Mouse (Mus musculus) stomach, postnatal 0 days (tissue): ENCODE data around the gene Traf2. TPM values are rescaled to one million over a fixed set of nuclear protein-coding genes. Genes with fewer than 3 reads are reported as not detected.
A peak's percentile ranks its signal among the peaks of the same experiment; 100 is the strongest.

Experiments
- ATAC-seq: fragments of 200-750 bp; cut with Nextera tagmentation; 2 replicates; pipeline ENCODE4 v1.8.0; 2017; ENCODE audit not compliant: low FRiP score, low TSS enrichment
- DNase-seq: peaks from one replicate; pipeline ENCODE4 v3.0.0-alpha.2; 2016; ENCODE audit warnings: low spot score
- H3K27ac ChIP-seq: fragments of 300-500 bp; sonication (generic); replicated peaks from 2 replicates; pipeline ENCODE4 v1.5.1; 2014; ENCODE audit warnings: mild to moderate bottlenecking, control low read depth
- H3K27me3 ChIP-seq: fragments of 300-500 bp; sonication (generic); 2 replicates; pipeline ENCODE4 v1.6.1; 2014; ENCODE audit warnings: low read length; ENCODE audit not compliant: control insufficient read depth, insufficient read depth
- H3K36me3 ChIP-seq: fragments of 300-500 bp; sonication (generic); 2 replicates; pipeline ENCODE4 v1.6.1; 2014; ENCODE audit warnings: low read length, mixed read lengths; ENCODE audit not compliant: control insufficient read depth, insufficient read depth
- H3K4me1 ChIP-seq: fragments of 300-500 bp; sonication (generic); replicated peaks from 2 replicates; pipeline ENCODE4 v1.6.1; 2014; ENCODE audit warnings: antibody characterized with exemption; ENCODE audit not compliant: control insufficient read depth, insufficient read depth
- H3K4me2 ChIP-seq: fragments of 300-500 bp; sonication (generic); replicated peaks from 2 replicates; pipeline ENCODE4 v1.6.1; 2014; ENCODE audit warnings: low read depth, mild to moderate bottlenecking, control low read depth, moderate library complexity
- H3K4me3 ChIP-seq: fragments of 300-500 bp; sonication (generic); 2 replicates; pipeline ENCODE4 v1.5.1; 2014; ENCODE audit warnings: low read depth, low read length, control low read depth
- H3K9ac ChIP-seq: fragments of 300-500 bp; sonication (generic); 2 replicates; pipeline ENCODE4 v1.6.1; 2014; ENCODE audit warnings: mild to moderate bottlenecking, low read length, control low read depth, mixed read lengths
- H3K9me3 ChIP-seq: fragments of 300-500 bp; sonication (generic); 2 replicates; pipeline ENCODE4 v1.6.1; 2016; ENCODE audit warnings: low read length; ENCODE audit not compliant: control insufficient read depth
- CTCF ChIP-seq: IDR thresholded peaks from 2 replicates; pipeline ENCODE4 v1.5.1; 2016; ENCODE audit warnings: antibody characterized with exemption, low read depth, mild to moderate bottlenecking, moderate library complexity
- EP300 ChIP-seq: optimal IDR thresholded peaks from 2 replicates; pipeline ENCODE3; 2016; ENCODE audit warnings: antibody characterized with exemption
- WGBS: fragments of 180-500 bp; shearing (Covaris S2); extraction: QIAGEN DNeasy Blood & Tissue Kit; methylation state at CpG from one replicate; pipeline ENCODE4 v1.1.7; 2014; 5-methylcytosine and 5-hydroxymethylcytosine counted together
- polyA plus RNA-seq: library from polyadenylated mRNA; unstranded; fragments of >200 nt; fragmentation: Nextera tagmentation; extraction: Ambion mirVana; gene quantifications from 2 replicates; pipeline ENCODE4 v1.2.1, GENCODE M21; 2015

Traf2 gene
- polyA plus RNA-seq, 1 experiment from 2014 or later = 15.9 TPM

DNA sequence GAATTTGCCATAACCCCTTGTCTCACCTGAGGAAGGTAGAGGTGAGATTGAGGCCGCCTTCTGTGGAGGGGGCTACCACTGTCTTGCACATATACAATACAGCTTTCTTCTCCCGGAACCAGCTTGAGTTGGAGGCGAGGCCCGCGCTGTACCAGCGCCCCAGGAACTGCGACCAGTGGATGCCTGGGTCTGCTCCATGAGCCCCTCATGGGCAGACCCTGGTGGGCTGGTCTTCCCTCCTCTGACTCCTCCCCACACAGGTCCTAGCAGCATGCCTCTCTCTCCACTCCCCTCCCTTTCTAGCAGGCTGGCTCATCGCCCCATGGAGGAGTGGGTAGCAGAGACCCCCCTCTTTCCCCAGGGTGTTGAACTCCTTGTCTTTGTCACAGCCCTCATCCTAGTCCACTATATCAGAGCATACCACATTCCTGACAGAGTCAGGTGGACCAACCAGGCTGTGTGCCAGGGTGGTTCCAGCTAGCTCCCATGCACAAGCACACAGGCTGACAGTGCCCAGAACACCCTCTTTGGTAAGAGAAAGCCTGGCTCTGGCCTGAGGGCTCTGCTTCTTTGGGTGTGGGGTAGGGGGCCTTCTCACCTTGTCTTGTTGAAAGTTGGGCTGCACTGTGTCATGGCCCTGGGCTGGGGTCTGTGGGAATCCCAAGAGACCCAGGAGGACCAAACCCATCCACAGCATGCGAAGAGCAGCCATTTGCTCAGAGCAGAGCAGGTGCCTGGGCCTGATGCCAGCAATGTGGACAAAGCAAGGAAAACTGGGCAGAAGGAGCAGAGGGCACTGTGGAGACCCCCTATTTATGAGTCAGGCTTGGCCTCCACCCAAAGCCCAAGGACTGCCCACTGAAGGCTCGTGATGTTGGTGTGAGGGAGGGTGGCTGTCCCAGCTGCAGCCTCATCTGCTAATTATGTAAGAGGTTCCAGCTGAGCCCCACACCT is 77.5 kb downstream of the Traf2 start:
- no peaks in the 10 kb centered on the region for H3K9me3 ChIP-seq
- H3K9ac ChIP-seq = no peak overlapping the region
- ATAC-seq (peak; percentile 20; the same call in 1 of the 2 replicates), DNase-seq (no peak)
- H3K4me2 ChIP-seq = no peak overlapping the region
- no peaks in the 10 kb centered on the region for H3K36me3 ChIP-seq
- H3K4me3 ChIP-seq = no peak overlapping the region
- TF ChIP-seq CTCF (no peak), EP300 (no peak)
- WGBS = 68% methylated on average over 10 of the region's 10 CpGs
- H3K4me1 ChIP-seq = no peaks in the 10 kb centered on the region
- no peaks in the 10 kb centered on the region for H3K27me3 ChIP-seq
- 0 out of 2 replicates have a peak overlapping the region, but pooled peaks have one; percentile 18 for H3K27ac ChIP-seq

Other genes with a start within 250 kb of the Traf2 start
- gene Grin1, start 227.8 kb downstream of the Traf2 start, polyA plus RNA-seq = 1.3 TPM in 2 replicates
- 29.2 and 29.9 TPM in 2 replicates for gene Man1b1, start 214.6 kb downstream of the Traf2 start, polyA plus RNA-seq
- gene Dpp7, start 190.6 kb downstream of the Traf2 start, polyA plus RNA-seq = 9.5 and 9.9 TPM in 2 replicates
- 33.2 and 36.9 TPM in 2 replicates for gene Uap1l1, start 181.3 kb downstream of the Traf2 start, polyA plus RNA-seq
- gene Sapcd2, start 174.6 kb downstream of the Traf2 start, polyA plus RNA-seq = 14.1 and 16.6 TPM in 2 replicates
- 21.2 and 23.3 TPM in 2 replicates for gene Entpd2, start 151.1 kb downstream of the Traf2 start, polyA plus RNA-seq
- 52.8 and 53.0 TPM in 2 replicates for gene Npdc1, start 147.6 kb downstream of the Traf2 start, polyA plus RNA-seq
- 0.12 TPM in 1 of 2 replicates, not detected in the other for gene Fut7, start 123.7 kb downstream of the Traf2 start, polyA plus RNA-seq
- 1.7 and 2.6 TPM in 2 replicates for gene Abca2, start 118.2 kb downstream of the Traf2 start, polyA plus RNA-seq
- 246 and 272 TPM in 2 replicates for gene Clic3, start 90.1 kb downstream of the Traf2 start, polyA plus RNA-seq
- gene Paxx, start 85.8 kb downstream of the Traf2 start, polyA plus RNA-seq = 51.7 and 59.7 TPM in 2 replicates
- gene Ptgds, start 76.9 kb downstream of the Traf2 start, polyA plus RNA-seq = 4.7 and 5.2 TPM in 2 replicates
- gene Lcn12, start 53.0 kb downstream of the Traf2 start, polyA plus RNA-seq = not detected in 2 replicates
- 39.3 and 47.5 TPM in 2 replicates for gene Fbxw5, start 46.2 kb downstream of the Traf2 start, polyA plus RNA-seq
- gene C8g, start 45.2 kb downstream of the Traf2 start, polyA plus RNA-seq = 2.8 and 3.8 TPM in 2 replicates
- 351 and 372 TPM in 2 replicates for gene Edf1, start 10.9 kb upstream of the Traf2 start, polyA plus RNA-seq
- 0.34 and 0.55 TPM in 2 replicates for gene Mamdc4, start 27.9 kb upstream of the Traf2 start, polyA plus RNA-seq
- 87.0 and 87.5 TPM in 2 replicates for gene Phpt1, start 28.3 kb upstream of the Traf2 start, polyA plus RNA-seq
- 0.29 and 0.52 TPM in 2 replicates for gene Ajm1, start 34.8 kb upstream of the Traf2 start, polyA plus RNA-seq
- 30.9 and 32.2 TPM in 2 replicates for gene Rabl6, start 61.6 kb upstream of the Traf2 start, polyA plus RNA-seq
- gene Ccdc183, start 70.7 kb upstream of the Traf2 start, polyA plus RNA-seq = 0.21 and 0.34 TPM in 2 replicates
- 32.4 and 33.3 TPM in 2 replicates for gene Tmem141, start 75.1 kb upstream of the Traf2 start, polyA plus RNA-seq
- gene Fcna, start 81.1 kb upstream of the Traf2 start, polyA plus RNA-seq = 3.5 and 3.8 TPM in 2 replicates
- 0.16 and 0.22 TPM in 2 replicates for gene Lcn8, start 106.2 kb upstream of the Traf2 start, polyA plus RNA-seq
- not detected in 2 replicates for gene Lcn5, start 111.0 kb upstream of the Traf2 start, polyA plus RNA-seq
- not detected in 2 replicates for gene Lcn6, start 129.8 kb upstream of the Traf2 start, polyA plus RNA-seq
- not detected in 2 replicates for gene Lcn10, start 135.8 kb upstream of the Traf2 start, polyA plus RNA-seq
- 0.39 TPM in 1 of 2 replicates, not detected in the other for gene Obp2a, start 153.1 kb upstream of the Traf2 start, polyA plus RNA-seq
- 53.9 and 55.6 TPM in 2 replicates for gene Bmyc, start 159.8 kb upstream of the Traf2 start, polyA plus RNA-seq
- gene Obp2b, start 190.1 kb upstream of the Traf2 start, polyA plus RNA-seq = not detected in 2 replicates
- not detected in 2 replicates for gene Lcn3, start 218.6 kb upstream of the Traf2 start, polyA plus RNA-seq
- gene Lcn11, start 230.1 kb upstream of the Traf2 start, polyA plus RNA-seq = not detected in 2 replicates
- 1.2 and 1.6 TPM in 2 replicates for gene Gm13539, start 235.3 kb upstream of the Traf2 start, polyA plus RNA-seq